Mouse (Mus musculus) liver (tissue): ENCODE results near the gene Ccdc3.

Experiments
- DNase-seq: peaks from one replicate; pipeline ENCODE4 v3.0.0-alpha.2; 2020; ENCODE audit warnings: mixed read lengths

Ccdc3 gene

DNA sequence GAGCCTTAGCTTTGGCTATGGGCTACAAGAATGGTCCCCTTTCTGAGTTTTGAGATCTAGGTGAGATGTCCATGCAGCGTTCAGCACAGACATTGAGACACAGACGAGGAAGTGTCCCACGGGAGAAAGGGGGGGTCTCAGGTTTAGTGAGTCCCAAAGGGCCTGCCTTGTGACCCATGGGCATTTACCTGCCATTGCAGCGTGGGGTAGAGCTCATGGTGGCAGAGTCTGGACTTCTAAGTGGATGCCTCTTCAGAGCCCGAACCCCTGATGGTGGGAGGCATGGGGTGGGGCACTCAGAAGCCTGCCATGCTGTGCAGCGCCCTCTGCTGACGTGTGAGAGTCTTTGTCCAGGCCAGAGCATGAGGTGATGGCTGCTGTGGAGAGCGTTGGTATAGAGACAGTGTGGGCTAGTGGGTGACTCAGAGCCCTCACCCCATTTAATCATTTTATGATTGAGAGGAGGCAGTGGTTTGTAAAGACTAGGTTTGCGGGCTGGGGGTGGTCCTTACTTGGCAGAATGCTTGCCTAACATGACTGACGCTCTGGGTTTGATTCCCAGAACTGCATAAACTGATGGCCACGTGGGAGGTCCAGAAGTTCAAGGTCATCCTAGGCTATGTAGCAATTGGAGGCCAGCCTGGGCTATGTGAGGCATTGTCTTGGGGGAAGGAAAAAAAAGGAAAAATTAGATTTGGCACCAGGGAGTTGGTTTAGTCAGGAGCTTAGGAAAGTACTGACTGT lies 23.6 kb downstream of the Ccdc3 start:
- peak; percentile 15 for DNase-seq

DNA sequence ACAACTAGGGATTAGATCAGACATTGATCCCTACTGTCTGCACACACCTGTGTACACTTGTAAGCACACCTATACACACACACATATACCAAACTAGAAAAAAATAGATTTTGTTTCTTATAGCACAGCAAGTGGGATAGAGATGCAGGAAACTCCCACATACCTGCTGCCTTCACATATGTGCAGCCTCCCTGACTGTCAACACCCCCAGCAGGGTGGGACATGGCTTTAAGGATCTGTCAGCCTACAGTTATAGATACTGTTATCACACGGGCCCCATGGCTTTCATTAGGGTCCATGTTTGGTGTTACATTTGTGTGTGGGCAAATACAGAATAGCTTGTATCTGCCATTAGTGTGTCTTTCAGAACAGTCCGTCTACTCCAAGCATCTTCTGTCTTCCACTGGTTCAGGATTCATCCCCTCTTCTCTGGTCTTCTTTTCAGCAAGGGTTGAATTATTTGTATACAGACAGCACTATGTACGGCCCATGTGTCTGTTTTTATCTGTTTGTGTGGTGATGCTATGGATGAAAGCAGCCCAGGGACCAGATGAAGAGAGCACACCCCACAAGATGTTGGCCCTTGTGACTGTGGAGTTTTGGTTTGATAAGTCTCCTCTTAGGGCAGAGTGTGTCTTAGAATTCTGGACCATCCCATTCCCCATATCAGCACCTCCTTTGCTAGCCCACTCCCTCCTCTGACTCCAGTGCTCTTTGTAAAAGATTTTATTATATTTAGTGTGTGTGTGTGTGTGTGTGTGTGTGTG lies 24.5 kb downstream of the Ccdc3 start:
- DNase-seq: no peak

DNA sequence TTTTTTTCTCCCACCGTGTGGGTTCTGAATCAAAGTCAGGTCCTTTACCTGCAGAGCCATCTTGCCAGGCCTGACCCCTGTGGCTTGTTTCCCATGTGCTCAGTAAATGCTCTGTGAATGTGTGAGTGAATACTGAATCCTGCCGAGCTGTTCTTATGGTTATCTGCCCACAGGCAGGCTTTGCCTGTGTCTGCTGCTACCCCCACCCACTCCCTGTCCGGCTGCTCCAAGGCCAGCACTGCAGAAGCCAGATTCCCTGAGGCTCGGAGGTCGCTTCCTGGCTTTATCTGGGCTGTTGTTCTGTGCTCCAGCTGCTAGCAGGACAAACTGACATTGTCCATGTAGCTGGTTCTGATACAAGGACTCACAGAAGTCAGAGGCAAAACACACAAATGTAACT lies 25.2 kb downstream of the Ccdc3 start:
- peak; percentile 24 for DNase-seq

DNA sequence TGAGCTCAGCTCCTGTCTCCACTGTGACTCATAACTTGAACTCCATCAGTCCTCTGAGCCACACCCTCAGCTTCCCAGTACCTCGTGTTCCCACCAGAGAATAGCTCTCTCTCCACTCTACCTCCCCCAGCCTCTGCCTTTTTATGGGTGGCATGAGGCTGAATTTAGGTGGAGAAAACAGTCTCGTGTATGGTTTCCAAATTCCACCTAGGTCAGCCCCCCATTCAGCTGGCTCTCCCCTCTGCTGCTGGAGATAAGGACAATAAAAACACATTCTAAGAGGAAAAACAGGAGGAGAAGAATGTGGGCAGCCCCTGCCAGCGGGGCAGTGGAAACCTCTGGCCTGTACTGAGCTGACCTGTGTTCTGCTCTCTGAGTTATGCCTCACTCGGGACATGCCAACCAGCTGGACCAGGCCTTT lies 28.4 kb downstream of the Ccdc3 start:
- DNase-seq: no peak

DNA sequence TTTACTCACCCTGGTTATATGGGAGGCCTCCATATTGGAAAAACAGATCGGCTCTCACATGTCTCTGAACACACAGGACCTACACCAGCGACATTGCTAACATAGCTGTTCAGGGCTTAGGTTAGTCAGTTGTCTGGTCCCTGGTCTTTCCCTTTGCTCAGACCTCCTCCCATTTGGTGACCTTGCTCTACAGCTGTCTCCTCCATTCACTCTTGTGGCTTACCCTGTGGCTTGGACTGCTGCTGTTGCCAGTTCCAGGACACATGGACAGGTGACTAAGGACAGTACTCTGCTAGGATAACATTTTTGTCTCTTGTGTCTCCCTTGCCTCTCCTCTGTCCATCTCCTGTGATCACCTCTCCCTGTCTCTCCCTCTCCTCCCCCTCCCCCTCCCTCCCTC lies 29.2 kb downstream of the Ccdc3 start:
- DNase-seq: no peak

DNA sequence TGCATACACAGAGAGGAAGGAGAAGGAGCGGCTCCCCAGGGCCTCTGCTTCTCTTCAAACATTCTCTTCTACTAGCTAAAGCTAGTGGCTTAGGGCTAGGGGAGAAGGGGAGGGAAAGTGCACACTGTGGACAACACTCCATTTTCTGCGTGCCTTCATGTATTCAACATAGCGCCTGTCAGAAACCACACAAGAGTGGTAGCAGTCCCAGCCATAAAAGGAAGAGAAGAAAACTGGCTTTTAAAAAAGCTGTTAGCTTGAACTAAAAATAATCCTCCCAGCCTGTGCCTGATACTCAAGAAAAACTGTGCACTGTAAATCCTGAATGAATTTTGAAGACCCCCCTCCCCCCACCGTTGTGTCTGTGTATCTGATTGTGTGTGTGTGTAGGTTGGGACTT lies 33.2 kb downstream of the Ccdc3 start:
- no peak for DNase-seq

DNA sequence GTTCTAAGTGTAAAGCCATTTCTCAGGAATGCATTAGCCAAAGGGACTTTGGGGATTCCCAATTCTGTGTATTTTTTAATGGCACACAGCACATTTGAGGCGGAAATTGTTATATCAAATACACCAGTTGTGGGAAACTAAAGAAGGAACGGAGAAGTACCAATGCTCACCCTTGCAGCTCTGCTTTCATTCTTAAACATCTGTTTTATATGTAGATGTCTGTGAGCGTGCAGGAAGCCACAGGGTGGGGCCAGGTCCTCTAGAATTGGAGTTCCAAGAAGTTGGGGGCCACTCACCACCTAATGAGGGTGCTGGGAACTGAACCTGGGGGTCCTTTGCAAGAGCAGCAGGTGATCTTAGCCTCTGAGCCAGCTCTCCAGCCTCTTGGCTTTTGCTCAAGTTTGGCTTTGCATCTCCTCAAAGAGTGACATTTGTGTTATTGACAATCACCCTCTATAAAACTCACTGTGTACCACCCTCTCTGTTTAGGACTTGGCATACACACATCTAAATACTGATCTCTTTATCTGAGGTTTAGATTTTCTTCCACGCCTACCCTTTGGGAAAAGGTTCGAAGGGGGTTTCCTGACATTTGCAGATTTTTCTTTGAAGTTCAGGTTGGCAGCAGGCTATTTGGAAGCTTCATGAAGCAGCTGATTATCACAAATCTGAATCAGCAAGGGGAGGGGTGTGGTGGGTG lies 33.9 kb downstream of the Ccdc3 start:
- no peak for DNase-seq

DNA sequence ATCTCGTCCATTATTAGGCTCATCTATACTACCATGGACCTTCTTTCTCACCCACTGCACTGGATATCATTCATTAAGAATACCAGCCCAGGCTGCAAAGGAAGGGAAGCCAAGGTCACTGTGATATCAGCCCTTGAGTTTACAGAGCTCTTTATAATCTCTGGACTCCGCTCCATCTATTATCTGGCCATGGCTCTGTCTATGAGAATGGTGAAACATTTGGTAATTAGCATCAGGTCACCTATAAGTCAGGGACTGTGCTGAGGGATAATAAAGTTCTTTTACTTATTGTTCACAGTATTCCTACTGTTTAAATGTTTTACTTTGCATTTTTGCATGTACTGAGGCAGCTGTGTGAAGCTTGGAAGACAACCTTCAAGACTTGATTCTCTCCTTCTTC lies 35.2 kb downstream of the Ccdc3 start:
- DNase-seq: no peak

DNA sequence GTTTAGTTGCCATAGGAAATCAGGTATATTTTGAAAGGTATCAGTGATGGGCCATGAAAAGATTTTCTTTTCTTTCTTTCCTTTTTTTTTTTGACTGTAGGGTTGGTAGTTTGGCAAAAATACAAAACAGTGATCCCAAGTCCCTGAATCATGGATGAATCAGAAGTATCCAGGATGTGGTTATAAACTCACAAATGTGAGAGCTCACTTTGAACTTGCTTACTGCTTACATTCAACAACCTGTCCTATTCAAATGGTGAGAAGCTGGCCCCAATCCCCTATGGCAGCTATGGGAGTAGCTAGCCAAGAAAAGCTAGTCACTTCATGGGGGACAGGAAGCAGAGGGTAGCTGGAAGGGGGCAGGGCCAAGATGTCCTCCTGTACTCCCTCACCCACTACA lies 37.1 kb downstream of the Ccdc3 start:
- no peak for DNase-seq

DNA sequence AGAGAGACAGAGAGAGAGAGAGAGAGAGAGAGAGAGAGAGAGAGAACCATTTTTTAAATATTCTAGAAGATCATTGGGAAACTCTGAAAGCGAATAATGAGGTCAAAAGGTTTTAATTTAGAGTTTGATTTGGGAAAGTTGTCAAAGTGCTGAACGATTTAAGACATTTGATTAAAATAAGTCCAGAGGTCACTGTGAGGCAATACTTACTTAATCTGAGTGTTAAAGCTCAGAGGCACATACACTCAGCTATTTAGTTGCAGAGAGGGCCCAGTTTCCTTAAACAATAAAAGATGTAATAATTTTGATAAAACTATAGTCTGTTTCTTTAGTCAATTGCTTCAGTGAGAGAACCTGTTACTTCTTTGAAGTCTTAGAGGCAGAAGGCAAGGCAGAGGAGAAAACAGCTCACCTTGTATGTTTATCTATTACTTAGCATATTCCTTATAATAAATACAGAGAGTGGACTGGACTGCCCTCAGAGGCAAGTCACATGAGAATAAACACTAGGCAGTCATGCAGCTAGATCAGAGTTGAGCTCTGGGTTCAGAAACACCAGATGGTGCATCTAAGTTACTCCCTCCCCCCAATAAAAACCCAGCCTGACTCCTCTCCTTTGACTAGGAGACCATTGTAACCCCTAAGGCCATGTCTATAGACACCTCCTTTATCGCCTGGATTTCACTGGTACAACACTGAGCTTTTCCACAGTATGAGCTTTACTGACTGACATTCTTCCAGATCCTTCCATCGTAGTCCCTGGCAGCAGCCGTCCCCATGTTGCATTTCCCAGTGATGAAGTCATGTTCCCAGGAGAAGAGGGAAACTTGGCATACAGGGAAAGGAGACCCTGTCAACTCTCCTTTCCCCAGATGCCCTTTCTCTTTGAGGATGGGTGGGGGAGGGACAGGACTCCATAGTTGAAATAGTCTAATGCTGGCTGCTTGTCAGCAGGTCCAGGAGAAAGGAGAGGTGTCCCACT lies 44.2 kb downstream of the Ccdc3 start:
- DNase-seq: no peak

DNA sequence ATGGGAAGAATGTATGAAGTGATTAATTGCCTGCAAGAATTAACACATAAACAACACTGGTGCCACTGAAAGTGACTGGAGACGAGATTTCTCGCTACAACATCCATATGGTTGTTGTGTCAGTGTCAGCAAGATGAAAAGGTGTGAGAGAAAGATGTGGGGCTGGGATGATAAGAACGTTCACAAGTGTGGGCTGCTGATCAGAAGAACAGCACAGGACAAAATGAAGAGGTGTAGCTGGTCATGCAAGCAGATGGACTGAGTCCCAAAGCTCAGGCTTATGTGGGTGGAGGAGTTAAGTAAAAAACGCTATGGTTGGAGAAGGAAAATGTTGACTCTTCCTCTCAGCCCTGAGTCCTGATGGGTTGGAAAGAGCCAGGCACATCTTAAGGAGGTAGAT lies 46.6 kb downstream of the Ccdc3 start:
- no peak for DNase-seq

DNA sequence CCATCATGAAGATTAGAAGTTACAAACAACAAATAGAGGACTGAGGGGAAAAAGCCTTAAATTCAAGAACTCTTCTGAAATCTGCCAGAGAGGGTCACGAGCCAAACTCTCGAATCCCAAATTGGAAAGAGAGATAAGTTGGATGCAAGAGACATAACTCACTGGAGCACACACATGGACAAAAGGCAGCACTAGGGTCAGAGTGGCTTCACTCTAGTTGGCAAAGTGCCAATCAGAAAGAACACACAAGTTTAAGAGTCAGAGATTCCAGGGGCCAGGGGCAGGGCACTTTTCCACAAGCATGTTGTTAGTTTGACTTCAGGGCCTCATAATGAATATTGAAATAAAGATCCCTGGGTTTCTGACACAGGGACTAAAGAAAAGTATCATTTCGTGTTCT lies 48.1 kb downstream of the Ccdc3 start:
- no peak for DNase-seq

DNA sequence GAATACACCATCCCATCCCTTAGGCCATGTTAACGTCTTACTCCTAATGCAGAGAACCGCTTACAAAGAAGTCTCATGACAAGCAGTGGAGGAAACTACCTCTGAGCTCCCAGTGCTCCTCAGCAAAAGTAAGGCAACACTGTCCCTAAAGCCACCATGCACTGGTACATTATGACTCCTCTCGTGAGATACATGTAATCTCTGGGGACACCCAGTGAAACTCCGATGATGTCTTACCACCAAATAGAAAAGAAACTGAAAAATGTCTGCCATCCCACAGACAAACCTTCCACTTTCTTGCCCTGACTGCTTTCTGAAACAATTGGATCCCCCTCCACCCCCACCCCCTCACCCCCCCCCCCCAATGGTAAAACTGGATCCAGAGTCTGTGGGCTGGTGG lies 54.6 kb downstream of the Ccdc3 start:
- DNase-seq: no peak

DNA sequence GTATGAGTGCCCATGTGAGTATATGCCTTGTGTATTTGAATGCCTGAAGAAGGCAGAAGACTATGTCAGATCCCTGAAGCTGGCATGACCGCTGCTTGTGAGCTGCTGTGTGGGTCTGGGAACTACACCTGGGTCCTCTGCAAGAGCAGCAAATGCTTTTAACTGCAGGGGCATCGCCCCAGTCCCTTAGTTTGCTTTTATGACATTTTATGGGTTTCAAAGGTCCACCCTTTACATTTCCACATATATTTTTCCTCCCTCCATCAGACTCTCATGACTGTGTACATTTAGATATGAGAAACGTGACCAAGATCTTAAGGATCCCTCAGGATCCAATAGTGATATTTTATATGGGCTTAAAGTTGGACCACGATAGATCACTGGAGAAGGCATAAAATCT lies 55.5 kb downstream of the Ccdc3 start:
- DNase-seq: no peak

DNA sequence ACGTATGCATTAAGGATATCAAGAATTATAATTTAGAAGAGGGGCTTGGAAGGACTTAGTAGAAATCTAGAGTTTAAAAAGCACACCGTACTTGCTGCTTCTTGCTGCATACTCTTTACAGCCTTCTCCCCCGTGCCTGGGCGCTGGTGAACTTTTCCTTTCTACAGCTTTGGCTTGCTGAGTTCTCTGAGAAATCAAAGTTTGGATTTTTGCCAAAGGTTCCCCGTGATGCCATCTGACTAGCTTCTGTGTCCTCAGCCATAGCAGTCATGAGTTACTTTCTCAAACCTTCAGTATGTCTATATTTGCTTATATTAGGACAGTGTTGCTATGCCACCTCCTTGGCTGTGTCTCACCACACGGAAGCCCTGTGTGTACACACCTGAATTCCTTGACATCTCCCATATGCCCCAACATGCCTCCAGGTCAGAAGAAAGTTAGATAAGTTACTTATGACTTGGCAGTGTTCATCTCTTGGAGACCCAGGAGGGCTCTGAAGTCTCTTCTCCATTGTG lies 57.2 kb downstream of the Ccdc3 start:
- DNase-seq: no peak

DNA sequence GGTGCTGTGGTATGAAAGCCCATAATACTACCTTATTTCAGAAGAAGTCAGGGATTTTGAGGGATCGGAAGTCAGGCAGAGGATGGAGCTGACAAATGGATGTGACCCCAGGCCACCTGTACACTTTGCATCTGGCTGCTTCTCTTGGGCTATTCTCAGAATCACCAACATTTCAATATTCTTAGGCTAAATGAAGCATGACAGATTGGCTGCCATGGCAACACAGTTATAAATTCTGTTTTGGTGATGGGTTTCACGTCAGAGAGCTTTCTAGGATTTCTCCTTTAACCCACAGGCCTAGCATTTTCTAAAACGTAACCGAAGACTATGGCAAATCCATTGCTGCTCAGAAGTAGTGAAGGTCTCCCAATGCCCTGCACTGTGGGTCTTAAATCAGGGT lies 59.9 kb downstream of the Ccdc3 start:
- no peak for DNase-seq

DNA sequence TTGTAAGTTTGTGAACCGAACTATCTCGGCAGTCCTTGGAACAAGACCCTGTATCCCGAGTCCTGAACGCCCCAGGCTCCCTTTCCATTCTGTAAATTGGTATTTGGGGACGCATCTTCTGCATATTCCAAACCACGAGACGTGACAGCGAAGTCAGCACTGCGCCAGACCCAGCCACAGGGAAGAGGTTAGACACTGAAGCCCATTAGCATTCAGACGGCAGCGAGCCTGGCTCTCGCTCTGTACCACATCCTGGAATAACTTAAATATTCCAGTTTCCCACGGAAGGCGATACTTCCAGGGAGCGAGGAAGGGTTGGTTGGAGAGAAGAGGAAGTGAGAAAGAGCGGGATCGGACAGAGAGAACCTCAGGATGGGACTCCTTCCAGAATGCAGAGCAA lies 61.7 kb downstream of the Ccdc3 start:
- no peak for DNase-seq

DNA sequence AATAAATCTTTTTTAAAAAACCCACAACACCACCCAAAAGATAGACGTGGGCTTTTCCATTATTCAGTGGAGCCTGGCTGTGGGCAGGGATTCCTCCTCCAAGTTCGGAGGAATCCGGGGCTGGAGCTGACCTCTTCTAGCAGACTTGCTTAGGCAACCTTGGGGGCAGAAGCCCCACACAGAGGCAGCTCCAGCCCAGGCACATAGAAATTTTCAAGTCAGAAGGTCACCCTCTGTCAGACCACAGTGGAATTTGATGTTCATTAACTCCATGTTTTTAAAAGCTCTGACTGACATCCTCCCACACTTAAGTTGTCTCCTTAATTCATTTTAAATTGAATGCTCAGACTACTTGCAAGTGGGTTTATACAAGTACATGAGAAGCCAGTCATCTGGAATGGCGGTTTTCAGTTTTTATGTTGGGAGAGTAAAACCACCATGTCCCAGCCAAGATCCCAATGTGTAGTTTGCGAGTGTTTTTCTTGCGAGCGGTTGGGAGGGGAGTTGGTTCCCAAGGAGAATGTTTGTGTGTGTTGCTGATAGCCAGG lies 63.3 kb downstream of the Ccdc3 start:
- no peak for DNase-seq

DNA sequence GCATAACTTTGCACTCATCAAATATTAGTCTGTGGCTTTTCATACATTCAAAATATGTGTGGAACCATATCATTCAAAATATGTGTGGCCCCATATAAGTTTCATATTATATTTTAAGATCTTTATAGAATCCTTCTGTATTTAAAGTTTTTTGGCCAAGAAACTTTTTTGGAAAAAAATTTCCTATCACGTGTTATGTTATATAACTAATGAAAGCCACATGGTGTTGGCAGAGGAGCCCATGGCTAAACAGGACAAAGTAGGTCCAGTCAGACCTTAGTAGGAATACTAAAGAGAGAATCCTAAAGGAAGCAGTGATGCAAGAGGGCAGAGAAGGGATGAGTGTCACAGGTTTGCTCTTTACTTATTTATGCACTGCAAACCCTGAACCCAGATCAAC lies 65.6 kb downstream of the Ccdc3 start:
- DNase-seq: no peak

DNA sequence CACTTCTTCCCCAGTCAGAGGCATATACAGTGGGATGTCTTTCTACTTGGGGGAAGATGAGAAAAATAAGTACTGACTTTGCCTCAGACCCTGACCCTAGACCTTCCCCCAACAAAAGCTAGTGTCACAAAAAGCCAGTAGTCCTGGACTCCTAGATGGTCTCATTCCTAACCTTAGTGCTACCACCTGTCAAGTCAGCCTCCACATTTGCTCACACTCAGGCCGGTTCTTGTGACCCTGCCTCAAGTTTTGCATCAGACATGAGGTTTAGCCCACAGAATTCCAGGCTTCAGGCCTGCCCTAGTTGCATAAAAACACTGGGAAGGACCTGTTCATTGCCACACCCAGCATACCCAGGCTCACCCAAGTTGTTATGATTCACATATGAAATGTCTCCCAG lies 67.4 kb downstream of the Ccdc3 start:
- no peak for DNase-seq

DNA sequence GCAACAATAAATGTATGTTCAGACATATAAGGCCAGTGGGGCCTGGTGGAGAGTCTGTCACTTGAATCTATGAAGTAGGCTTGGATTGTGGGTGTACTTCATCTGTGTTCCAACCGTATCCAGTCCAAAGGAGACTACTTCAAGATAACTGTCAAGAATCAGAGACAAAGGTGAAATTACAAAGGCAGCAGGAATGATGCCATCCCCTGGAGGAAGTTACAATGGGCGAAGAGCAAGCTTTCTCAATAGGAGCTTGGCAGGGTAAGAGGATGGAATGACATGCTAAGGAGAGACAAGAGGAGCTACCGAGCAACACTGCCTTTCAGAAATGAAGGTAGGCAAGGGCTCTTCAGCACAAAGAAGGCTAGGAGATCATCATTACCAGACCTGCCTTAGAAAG lies 69.1 kb downstream of the Ccdc3 start:
- no peak for DNase-seq

DNA sequence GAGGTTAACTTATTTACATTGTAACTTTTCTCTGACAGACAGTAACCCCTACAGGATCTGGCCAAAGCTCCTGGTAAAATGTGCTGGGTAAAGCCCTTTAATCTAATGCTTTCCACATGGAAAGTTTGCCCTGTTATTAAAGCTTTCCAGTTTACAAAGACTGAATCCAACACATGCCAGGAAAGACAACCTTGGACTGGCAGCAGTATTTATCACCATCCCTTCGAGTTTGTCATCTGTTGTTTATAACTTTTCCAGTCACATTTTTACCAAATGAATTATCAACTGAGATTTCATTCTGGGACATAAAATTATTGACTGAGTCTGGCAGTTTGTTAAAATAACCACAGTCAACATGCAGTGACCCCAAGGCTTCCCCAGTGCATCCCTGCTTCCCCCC lies 77.0 kb downstream of the Ccdc3 start:
- DNase-seq: no peak
